Mouse (Mus musculus): Measurements from ENCODE around the gene Wdfy1. TPM values are rescaled to one million over a fixed set of nuclear protein-coding genes. Genes with fewer than 3 reads are reported as not detected.

Gene Wdfy1
- polyA plus RNA-seq, 1 experiment from 2014 or later = 57.5 TPM

DNA sequence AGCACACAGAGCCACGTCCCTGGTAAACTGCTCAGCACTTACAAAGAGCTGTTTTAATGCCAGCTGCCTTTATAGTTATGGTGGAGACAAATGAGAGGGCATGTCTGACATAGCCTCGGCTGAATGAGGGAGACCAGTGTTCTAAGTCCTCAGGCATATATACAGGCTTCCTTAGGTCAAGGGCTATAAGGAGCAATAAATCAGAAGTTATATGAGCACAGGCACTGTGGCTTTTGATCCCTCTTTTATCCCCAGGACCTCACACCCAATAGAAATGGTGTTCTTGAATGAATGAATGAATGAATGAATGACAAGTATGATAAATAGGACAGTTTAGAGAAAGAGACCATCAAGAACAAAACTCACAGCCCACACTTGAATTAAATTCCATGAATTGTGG is 16.9 kb downstream of the Wdfy1 start:
- no peak for ATAC-seq (ENCODE audit: low FRiP score, low read depth)
- Histone ChIP-seq H3K27ac (replicated peaks) (no peak overlapping the region), H3K27me3 (no peaks in the 10 kb centered on the region), H3K4me1 (peaks cover 17% of the 10 kb centered on the region), H3K9ac (replicated peaks) (no peak overlapping the region), H3K36me3 (no peaks in the 10 kb centered on the region), H3K4me3 (no peak overlapping the region), H3K9me3 (no peaks in the 10 kb centered on the region), H3K4me2 (replicated peaks) (no peak overlapping the region)
- 67% methylated on average over 2 of the region's 2 CpGs for WGBS

DNA sequence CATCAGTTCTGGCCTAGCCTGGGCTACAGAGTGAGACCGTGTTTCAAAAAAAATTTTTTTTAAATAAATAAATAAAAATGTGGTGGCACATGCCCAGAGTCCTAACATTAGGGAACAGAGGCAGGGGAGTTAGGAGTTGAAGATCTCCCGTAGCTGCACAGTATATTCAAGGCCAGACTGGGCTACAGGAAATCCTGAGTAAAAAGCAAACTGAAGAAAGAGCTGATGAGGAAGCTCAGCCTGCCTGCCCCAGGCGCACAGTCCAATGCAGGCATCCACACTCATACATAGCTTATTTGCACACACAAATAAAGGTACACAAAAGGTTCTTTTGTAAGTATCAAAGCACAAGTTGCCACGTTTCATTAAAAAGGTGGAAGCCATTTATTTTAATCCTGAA is 18.3 kb downstream of the Wdfy1 start:
- ATAC-seq (ENCODE audit: low FRiP score, low read depth) = no peak
- Histone ChIP-seq H3K4me2 (replicated peaks) (no peak overlapping the region), H3K4me3 (no peak overlapping the region), H3K9me3 (no peaks in the 10 kb centered on the region), H3K27ac (replicated peaks) (no peak overlapping the region), H3K9ac (replicated peaks) (no peak overlapping the region), H3K36me3 (no peaks in the 10 kb centered on the region), H3K4me1 (peaks cover 17% of the 10 kb centered on the region), H3K27me3 (no peaks in the 10 kb centered on the region)
- WGBS = 83% methylated on average over 4 of the region's 4 CpGs

DNA sequence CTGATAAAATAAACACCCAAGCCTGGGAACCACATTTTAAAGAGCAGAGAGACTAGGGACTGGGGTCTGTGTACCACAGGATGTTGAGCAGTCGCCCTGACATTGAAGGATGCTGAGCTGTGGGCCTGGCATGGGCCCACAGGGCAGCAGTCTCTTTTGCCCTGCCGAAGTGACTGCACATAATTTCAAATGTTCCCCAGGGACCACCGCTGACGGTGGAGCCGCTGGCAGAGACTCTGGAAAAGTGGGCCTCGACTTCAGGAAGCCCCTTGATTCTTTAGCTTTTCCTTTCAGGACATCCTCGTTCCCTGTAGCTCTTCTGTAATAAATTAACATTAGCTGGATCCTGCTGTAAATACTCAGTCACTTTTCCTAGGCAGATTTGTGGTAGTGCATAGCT is 18.8 kb downstream of the Wdfy1 start:
- H3K27me3 ChIP-seq = no peaks in the 10 kb centered on the region
- H3K9ac ChIP-seq (replicated peaks) = no peak overlapping the region
- ATAC-seq (ENCODE audit: low FRiP score, low read depth) = no peak
- H3K4me1 ChIP-seq = peaks cover 17% of the 10 kb centered on the region
- 81% methylated on average over 7 of the region's 7 CpGs for WGBS
- no peak overlapping the region for H3K4me3 ChIP-seq
- H3K36me3 ChIP-seq = no peaks in the 10 kb centered on the region
- H3K4me2 ChIP-seq (replicated peaks) = no peak overlapping the region
- no peaks in the 10 kb centered on the region for H3K9me3 ChIP-seq
- H3K27ac ChIP-seq (replicated peaks) = no peak overlapping the region

DNA sequence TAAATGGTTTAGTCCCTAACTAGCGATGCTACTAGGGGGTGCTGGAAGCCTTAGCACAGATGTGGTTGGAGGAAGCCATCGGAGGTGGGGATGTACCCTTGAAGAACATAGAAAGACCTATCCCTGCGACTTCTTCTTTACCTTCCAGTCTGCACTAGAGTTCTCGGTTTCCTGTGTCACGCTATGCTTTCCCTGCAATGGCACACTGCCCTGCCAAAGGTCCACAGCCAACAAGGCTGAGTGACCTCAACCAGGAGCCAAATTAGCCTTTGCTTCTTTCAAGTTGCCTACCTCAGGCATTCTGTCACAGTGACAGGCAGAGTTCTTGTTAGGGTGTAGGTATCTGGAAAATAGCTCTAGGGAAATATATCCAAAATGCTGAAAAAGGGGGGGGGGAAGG is 19.5 kb downstream of the Wdfy1 start:
- peaks cover 17% of the 10 kb centered on the region for H3K4me1 ChIP-seq
- H3K9me3 ChIP-seq = no peaks in the 10 kb centered on the region
- H3K27ac ChIP-seq (replicated peaks) = no peak overlapping the region
- no peak overlapping the region for H3K4me3 ChIP-seq
- WGBS = 95% methylated on average over 5 of the region's 5 CpGs
- H3K4me2 ChIP-seq (replicated peaks) = no peak overlapping the region
- no peaks in the 10 kb centered on the region for H3K27me3 ChIP-seq
- H3K36me3 ChIP-seq = peaks cover 4% of the 10 kb centered on the region; the same call in 1 of the 2 replicates
- no peak overlapping the region for H3K9ac ChIP-seq (replicated peaks)
- ATAC-seq (ENCODE audit: low FRiP score, low read depth) = no peak

DNA sequence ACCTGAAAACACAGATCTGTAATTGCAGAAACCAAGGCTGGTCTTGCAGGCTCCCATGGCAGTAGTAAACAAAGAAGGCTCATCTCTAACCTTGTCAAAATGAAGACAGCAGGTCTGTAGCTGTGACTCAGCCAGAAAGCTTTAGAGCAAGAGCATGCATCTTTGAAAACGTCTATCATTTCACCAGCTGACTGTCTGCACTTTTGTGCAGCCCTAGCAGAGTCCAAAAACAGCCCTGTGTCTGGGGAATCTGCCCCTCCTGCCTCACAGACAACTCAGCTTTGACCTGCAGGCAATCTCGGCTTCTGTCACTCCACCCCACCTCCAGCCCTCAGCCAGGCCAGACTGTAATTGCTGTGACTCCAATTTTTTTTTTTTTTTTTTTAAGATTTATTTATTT is 20.6 kb downstream of the Wdfy1 start:
- WGBS = 65% methylated on average over 2 of the region's 2 CpGs
- H3K4me1 ChIP-seq = peaks cover 10% of the 10 kb centered on the region
- no peak for ATAC-seq (ENCODE audit: low FRiP score, low read depth)
- H3K4me3 ChIP-seq = no peak overlapping the region
- H3K9me3 ChIP-seq = no peaks in the 10 kb centered on the region
- H3K9ac ChIP-seq (replicated peaks) = no peak overlapping the region
- peaks cover 12% of the 10 kb centered on the region; the same call in 1 of the 2 replicates for H3K36me3 ChIP-seq
- H3K27me3 ChIP-seq = no peaks in the 10 kb centered on the region
- no peak overlapping the region for H3K27ac ChIP-seq (replicated peaks)
- no peak overlapping the region for H3K4me2 ChIP-seq (replicated peaks)

DNA sequence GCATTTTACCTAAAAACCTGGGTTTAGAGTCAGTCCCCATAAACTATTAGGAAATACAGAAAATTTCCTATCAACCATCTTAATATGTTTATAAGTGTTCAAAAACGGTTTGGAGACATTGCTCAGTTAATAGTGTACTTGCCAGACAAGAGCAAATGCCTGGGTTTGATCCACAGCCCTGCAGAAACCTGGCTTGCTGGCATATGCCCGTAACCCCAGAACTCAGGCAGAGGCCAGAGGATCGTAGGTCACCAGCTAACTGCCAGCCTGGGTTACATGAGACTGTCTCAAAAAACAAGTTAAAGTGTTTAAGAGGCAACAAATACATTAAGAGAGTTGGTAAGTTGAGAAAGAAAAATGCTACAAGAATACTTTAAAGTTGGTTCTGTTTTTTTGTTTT is 21.0 kb downstream of the Wdfy1 start:
- Histone ChIP-seq H3K9ac (replicated peaks) (no peak overlapping the region), H3K27me3 (no peaks in the 10 kb centered on the region), H3K9me3 (no peaks in the 10 kb centered on the region), H3K36me3 (peaks cover 14% of the 10 kb centered on the region; the same call in 1 of the 2 replicates), H3K4me3 (no peak overlapping the region), H3K4me1 (peaks cover 7% of the 10 kb centered on the region), H3K4me2 (replicated peaks) (no peak overlapping the region), H3K27ac (replicated peaks) (no peak overlapping the region)
- ATAC-seq (ENCODE audit: low FRiP score, low read depth) = no peak
- 88% methylated on average over 3 of the region's 3 CpGs for WGBS

DNA sequence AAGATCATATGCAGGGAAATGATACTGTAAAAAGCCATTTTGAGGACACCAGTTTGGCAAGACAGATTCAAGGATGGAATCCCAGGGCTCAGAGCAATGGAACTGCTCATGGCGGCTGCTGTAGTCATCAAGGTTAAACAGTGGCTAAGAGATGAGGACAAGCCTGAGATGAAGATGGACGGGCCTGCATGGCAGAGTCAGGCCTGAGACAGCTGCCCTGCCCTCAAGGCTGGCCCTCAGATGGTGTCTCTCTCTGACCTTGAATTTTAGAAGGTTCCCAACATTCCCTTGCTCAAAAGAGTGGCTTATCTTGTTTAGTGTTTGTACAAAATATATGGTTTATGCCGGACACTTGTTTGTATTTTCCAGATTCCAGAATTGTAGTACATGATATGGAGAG is 22.5 kb downstream of the Wdfy1 start:
- no peak for ATAC-seq (ENCODE audit: low FRiP score, low read depth)
- peaks cover 14% of the 10 kb centered on the region; the same call in 1 of the 2 replicates for H3K36me3 ChIP-seq
- 91% methylated on average over 3 of the region's 3 CpGs for whole genome bisulfite sequencing

DNA sequence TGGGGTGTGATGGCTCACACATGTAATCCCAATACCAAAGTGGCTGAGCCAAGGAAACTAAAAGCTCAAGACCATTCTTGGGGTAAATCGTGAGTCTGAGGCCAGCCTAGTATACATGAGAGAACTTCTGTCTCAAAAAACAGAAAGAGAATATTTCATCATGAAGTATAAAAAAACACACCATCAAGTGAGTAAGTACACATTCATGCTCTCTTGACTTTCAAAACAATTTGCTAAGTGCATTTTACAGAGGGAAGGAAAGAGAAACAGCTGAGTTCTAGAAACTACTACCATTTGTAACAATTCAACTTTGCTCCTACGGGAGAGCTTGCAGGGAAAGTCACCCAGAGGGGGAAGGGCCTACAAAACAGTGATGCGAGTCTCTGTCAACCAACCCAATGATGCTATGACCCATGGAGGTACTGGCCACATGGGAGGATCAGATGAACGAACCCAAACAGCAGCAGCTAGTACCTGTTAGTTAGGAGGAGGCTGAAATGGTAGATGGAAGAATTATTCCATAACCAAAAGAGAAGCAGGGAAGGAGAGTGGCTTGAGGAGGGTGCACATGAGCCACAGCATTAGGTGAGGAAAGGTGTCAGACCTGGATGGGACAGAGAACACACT is 23.1 kb downstream of the Wdfy1 start:
- ATAC-seq (ENCODE audit: low FRiP score, low read depth) = no peak
- no peaks in the 10 kb centered on the region for H3K9me3 ChIP-seq
- WGBS = 91% methylated on average over 4 of the region's 4 CpGs

More for the DNA sequence above, 22.5 kb downstream of the Wdfy1 start:
- Histone ChIP-seq H3K4me2 (replicated peaks) (no peak overlapping the region), H3K27ac (replicated peaks) (no peak overlapping the region), H3K27me3 (no peaks in the 10 kb centered on the region), H3K9me3 (no peaks in the 10 kb centered on the region), H3K4me3 (no peak overlapping the region), H3K4me1 (no peaks in the 10 kb centered on the region), H3K9ac (replicated peaks) (no peak overlapping the region)

DNA sequence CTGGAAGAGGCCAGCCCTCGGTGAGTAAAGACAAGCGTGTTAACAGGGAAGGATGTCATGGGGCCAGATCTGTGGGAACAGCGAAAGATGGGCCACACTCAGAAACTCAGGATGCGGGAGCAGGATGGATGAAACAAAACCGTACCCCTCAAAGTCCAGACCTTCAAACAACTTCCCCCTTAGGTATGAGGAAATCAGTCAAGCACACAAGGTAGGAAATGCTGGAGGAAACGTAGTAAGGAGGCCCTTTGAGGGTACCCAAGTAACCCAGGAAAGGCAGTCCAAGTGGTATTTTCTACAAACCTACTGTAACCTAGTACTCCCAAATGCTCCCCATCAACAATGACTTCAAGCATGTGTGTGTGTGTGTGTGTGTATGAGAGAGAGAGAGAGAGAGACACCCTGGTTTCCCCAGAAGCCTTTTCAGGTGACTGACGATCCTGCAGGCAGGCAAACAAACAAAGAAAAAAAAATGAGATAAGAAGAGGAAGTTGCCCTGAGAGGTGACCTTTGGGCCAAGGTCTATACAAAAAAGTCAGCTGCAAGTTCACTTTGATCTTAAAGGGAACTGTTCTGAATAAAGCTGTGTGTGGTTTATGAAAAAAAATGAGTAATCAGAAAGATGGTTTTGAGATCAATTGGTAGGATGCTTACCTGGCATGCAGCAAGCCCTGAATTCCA is 23.8 kb downstream of the Wdfy1 start:
- ATAC-seq (ENCODE audit: low FRiP score, low read depth) = no peak
- WGBS = 86% methylated on average over 7 of the region's 7 CpGs
- Histone ChIP-seq H3K4me1 (no peaks in the 10 kb centered on the region), H3K27me3 (no peaks in the 10 kb centered on the region), H3K36me3 (peaks cover 14% of the 10 kb centered on the region; the same call in 1 of the 2 replicates), H3K4me2 (replicated peaks) (no peak overlapping the region), H3K9me3 (no peaks in the 10 kb centered on the region), H3K4me3 (no peak overlapping the region), H3K27ac (replicated peaks) (no peak overlapping the region), H3K9ac (replicated peaks) (no peak overlapping the region)

More for the DNA sequence above, 23.1 kb downstream of the Wdfy1 start:
- peaks cover 14% of the 10 kb centered on the region; the same call in 1 of the 2 replicates for H3K36me3 ChIP-seq
- H3K27me3 ChIP-seq = no peaks in the 10 kb centered on the region
- no peak overlapping the region for H3K4me3 ChIP-seq
- H3K27ac ChIP-seq (replicated peaks) = no peak overlapping the region
- no peak overlapping the region for H3K4me2 ChIP-seq (replicated peaks)
- H3K9ac ChIP-seq (replicated peaks) = no peak overlapping the region
- no peaks in the 10 kb centered on the region for H3K4me1 ChIP-seq

DNA sequence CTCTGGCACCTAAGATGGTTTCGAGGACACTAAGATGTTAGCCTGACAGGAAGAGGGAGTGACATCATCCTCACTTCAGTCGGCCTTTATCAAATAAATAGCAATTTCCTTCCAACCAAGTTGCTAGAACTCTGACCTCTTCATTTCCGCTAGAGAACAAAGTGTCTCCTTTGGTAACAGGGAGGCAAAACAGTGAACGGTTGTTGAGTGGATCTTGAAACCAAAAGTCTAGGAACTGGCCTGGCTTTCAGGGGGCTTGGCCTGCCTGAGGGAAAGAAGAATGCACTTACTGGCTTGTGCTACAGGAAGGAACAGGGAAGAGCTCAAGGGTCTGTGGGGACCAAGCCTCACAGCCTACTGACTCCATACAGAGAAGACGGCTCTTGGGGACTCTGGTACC is 24.8 kb downstream of the Wdfy1 start:
- Histone ChIP-seq H3K36me3 (peaks cover 14% of the 10 kb centered on the region; the same call in 1 of the 2 replicates), H3K4me3 (no peak overlapping the region), H3K27ac (replicated peaks) (no peak overlapping the region), H3K9me3 (no peaks in the 10 kb centered on the region), H3K4me1 (no peaks in the 10 kb centered on the region), H3K4me2 (replicated peaks) (no peak overlapping the region), H3K9ac (replicated peaks) (no peak overlapping the region), H3K27me3 (no peaks in the 10 kb centered on the region)
- ATAC-seq (ENCODE audit: low FRiP score, low read depth) = no peak
- 84% methylated on average over 5 of the region's 5 CpGs for WGBS

DNA sequence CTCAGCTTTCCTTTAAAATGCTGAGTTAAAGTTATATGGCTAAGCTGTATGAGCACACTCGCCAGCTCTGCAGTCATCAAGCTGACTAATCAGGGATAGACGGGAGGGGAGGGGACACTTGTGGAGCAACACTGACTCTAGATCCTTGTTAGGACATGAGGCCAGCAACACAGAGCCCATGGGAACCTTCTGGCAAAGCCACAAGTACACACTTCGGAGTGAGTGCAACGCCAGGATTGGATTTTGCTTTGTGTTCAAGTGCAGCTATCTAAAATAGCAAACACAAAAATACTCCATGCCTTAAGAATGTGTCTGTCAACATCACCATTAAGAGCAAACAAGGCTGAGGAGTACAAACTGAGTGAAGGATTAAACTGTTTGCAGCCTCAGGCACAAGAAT is 29.9 kb downstream of the Wdfy1 start:
- no peaks in the 10 kb centered on the region for H3K27me3 ChIP-seq
- 88% methylated on average over 4 of the region's 4 CpGs for WGBS
- no peak overlapping the region for H3K27ac ChIP-seq (replicated peaks)
- no peak overlapping the region for H3K4me3 ChIP-seq
- no peak overlapping the region for H3K4me2 ChIP-seq (replicated peaks)
- H3K36me3 ChIP-seq = 0 out of 2 replicates have a peak, but pooled peaks cover 8% of the 10 kb centered on the region
- ATAC-seq (ENCODE audit: low FRiP score, low read depth) = no peak
- no peak overlapping the region for H3K9ac ChIP-seq (replicated peaks)
- H3K4me1 ChIP-seq = no peaks in the 10 kb centered on the region
- no peaks in the 10 kb centered on the region for H3K9me3 ChIP-seq

DNA sequence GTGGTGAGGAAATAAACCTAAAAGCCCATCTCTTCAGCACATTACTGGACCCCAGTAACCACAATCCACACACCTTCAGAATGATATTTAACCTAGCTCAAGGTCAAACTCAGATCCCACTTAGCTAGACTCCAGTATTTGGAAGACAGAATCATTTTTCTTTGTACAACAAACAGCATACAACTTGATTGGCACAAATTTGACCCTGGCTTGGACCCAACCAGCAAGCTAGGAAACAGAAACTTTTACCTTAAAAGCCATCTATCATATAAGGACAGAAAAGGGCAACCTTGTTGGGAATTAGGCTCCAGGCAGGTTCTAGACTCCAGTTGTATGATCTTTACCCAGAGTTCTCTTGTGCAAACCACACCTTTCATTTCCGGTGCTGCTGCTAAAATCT is 32.6 kb downstream of the Wdfy1 start:
- H3K27ac ChIP-seq (replicated peaks) = no peak overlapping the region
- no peaks in the 10 kb centered on the region for H3K4me1 ChIP-seq
- peaks cover 7% of the 10 kb centered on the region; the same call in 1 of the 2 replicates for H3K36me3 ChIP-seq
- no peak overlapping the region for H3K4me3 ChIP-seq
- no peak overlapping the region for H3K9ac ChIP-seq (replicated peaks)
- H3K27me3 ChIP-seq = no peaks in the 10 kb centered on the region
- no peaks in the 10 kb centered on the region for H3K9me3 ChIP-seq
- no peak for ATAC-seq (ENCODE audit: low FRiP score, low read depth)
- WGBS = 98% methylated on average over 1 of the region's 1 CpGs
- H3K4me2 ChIP-seq (replicated peaks) = no peak overlapping the region
